Mouse (Mus musculus) urinary bladder, postnatal 36 days (tissue): ENCODE measurements around the gene Asf1a.
"Not testable (repeated sequence)": the region's sequence is repeated elsewhere in the genome, so short reads cannot be mapped to it uniquely, and the experiment has no call there.

Experiments
- DNase-seq, 2 experiments: peaks; one replicate each; pipeline ENCODE4 v3.0.0; 2022; ENCODE audit warnings: low spot score in 2 of 2, mixed read lengths in 1 of 2

The Asf1a gene

GRCm38 (mm10) chr10:53641507-53641906 lies 45.0 kb downstream of the Asf1a start:
- DNase-seq = no peak

DNA sequence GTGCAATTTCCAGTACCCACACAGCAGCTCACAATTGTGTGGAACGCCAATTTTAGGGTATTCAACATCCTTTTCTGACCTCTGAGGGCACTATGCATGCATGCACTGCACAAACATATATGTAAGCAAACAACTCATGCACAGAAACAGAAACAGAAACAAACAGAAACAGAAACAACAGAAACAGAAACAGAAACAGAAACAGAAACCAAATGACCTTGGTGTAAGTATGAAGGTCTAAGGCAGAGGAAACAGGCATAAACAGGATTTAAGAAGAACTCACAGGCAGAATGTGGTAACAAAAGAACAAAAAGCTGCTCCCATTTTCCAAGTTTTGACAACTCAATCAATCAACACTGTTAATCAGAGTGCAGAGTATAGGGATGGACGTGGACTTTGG lies 54.1 kb downstream of the Asf1a start:
- no peak for DNase-seq

GRCm38 (mm10) chr10:53654239-53654638 lies 57.7 kb downstream of the Asf1a start:
- not testable (repeated sequence) for DNase-seq
